Mouse (Mus musculus): ENCODE measurements around the gene Ola1. TPM values are rescaled to one million over a fixed set of nuclear protein-coding genes. Genes with fewer than 3 reads are reported as not detected.

The Ola1 gene
- 148 TPM for polyA plus RNA-seq (2015; fragmentation: Illumina TruSeq; extraction: RNeasy Lipid Tissue Mini Kit (QIAGEN cat#74804); ENCODE audit: low read depth, low replicate concordance)

DNA sequence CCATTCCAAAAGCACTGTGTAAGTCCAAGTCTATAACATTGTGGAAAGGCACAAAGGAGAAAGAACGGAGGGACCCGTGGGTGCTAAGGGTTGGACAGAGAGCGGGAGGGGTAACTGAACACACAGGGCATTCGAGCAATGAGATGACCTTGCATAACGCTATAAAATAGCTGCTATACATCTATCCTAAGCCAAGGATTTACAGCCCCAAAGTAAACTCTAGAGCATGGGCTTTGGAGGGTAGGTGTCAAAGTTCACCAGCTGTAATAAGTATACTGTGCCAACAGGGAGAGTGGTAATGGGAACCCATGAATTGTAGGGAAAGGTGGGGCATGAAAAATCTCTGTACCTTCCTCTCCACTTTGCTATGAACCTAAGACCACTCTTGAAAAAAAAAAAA, at the start of gene Ola1:
Gene Ola1, minus strand, starts transcription at position 12 of the 400 bp plus-strand sequence.

Other genes starting within 250 kb of the Ola1 start
- gene Sp3, start 238.5 kb downstream of the Ola1 start, polyA plus RNA-seq (2015; fragmentation: Illumina TruSeq; extraction: RNeasy Lipid Tissue Mini Kit (QIAGEN cat#74804); ENCODE audit: low read depth, low replicate concordance) = 34.0 TPM
- not detected for gene Gm11084, start 232.2 kb downstream of the Ola1 start, polyA plus RNA-seq (2015; fragmentation: Illumina TruSeq; extraction: RNeasy Lipid Tissue Mini Kit (QIAGEN cat#74804); ENCODE audit: low read depth, low replicate concordance)
- 1.7 TPM for gene Sp9, start 53.0 kb upstream of the Ola1 start, polyA plus RNA-seq (2015; fragmentation: Illumina TruSeq; extraction: RNeasy Lipid Tissue Mini Kit (QIAGEN cat#74804); ENCODE audit: low read depth, low replicate concordance)
- gene Scrn3, start 93.7 kb upstream of the Ola1 start, polyA plus RNA-seq (2015; fragmentation: Illumina TruSeq; extraction: RNeasy Lipid Tissue Mini Kit (QIAGEN cat#74804); ENCODE audit: low read depth, low replicate concordance) = 33.6 TPM
- gene Cir1, start 93.8 kb upstream of the Ola1 start, polyA plus RNA-seq (2015; fragmentation: Illumina TruSeq; extraction: RNeasy Lipid Tissue Mini Kit (QIAGEN cat#74804); ENCODE audit: low read depth, low replicate concordance) = 30.4 TPM
- 37.1 TPM for gene Gpr155, start 167.6 kb upstream of the Ola1 start, polyA plus RNA-seq (2015; fragmentation: Illumina TruSeq; extraction: RNeasy Lipid Tissue Mini Kit (QIAGEN cat#74804); ENCODE audit: low read depth, low replicate concordance)

Data from brain, adult 10 weeks (tissue).